Mouse (Mus musculus): Measurements from ENCODE around the gene Ccnyl1.

DNA sequence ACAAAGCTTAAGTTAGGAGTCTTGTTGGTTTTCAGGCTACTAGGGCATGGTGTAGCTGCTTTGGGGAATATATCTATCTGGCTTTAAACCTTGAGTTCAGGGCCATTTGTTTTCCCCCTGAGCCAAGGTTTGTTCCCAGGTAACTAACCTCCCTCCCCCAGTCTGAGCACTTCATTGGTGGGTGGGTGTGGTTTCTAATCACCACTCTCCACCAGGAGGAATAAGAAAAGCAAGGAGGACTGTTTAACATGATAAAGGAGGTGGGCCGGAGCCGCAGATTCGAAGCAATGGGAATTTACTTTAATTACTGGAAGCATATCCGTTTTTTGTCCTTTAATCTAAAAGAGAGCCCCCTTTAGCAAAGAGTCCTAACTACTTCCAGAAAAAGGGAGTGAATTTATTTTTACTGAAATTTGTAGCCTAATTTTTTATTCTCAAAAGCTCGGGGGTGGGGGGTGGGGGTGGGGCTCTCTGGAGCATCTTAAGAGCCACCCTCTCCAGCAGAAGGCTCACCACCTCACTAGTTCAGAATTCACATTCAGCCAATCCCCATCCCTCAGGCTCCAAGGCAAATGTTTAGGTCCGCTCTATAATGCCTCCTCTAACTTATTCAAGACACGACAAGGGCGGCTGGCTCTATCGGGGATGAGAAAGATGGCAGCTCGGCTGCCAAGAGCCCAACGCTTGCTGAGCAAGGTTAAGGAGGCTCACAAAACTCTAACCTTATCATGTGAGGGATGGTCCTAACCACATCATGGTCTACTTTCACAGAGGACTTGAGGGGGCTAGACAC, 43.4 kb downstream of the Ccnyl1 start:
- TF ChIP-seq CTCF (IDR thresholded peaks at IDR 0.05; ENCODE audit: low read depth) (no peak), EP300 (IDR thresholded peaks at IDR 0.05; ENCODE audit: low read depth) (peak; percentile 92)

Measured in liver, embryonic 14.5 days (tissue).